Mouse (Mus musculus) left cerebral cortex, postnatal 10 days (tissue): ENCODE results near the gene Mms22l. TPM values are rescaled to one million over a fixed set of nuclear protein-coding genes. Genes with fewer than 3 reads are reported as not detected.
"Not testable (repeated sequence)": the region's sequence is repeated elsewhere in the genome, so short reads cannot be mapped to it uniquely, and the experiment has no call there.

ENCODE experiments used
- DNase-seq, 2 experiments: peaks; one replicate each; pipeline ENCODE4 v3.0.0; 2021 to 2022; ENCODE audit warnings: low spot score in 2 of 2, mixed read lengths in 1 of 2; ENCODE audit errors: extremely low spot score in 1 of 2
- intact Hi-C: fragments of 180-260 bp; cut with DNase I; formaldehyde crosslinking; loops from one replicate; pipeline ENCODE4 v1.15.1; 2025
- total RNA-seq, 2 experiments: library from RNA; stranded (reverse); gene quantifications; 2 replicates each; pipeline ENCODE4 v1.2.3; 2021

The Mms22l gene
- 1 to 10 TPM; 2.4 to 2.8 TPM for total RNA-seq

GRCm38 (mm10) chr4:24496116-24496952, at the start of gene Mms22l:
Gene Mms22l (plus strand): TSS chr4:24496451.
- intact Hi-C loops, result no loop called here
- DNase-seq, result peak; percentile 91 to 97

GRCm38 (mm10) chr4:24484046-24484445, 12.2 kb upstream of the Mms22l start:
- intact Hi-C loops, result not testable (repeated sequence)

GRCm38 (mm10) chr4:24496953-24497319, 685 bp downstream of the Mms22l start:
- intact Hi-C loops, result no loop called here
- DNase-seq, result no peak

More at GRCm38 (mm10) chr4:24484046-24484445, 12.2 kb upstream of the Mms22l start:
- DNase-seq, result not testable (repeated sequence)

GRCm38 (mm10) chr4:24509195-24509594, 12.9 kb downstream of the Mms22l start:
- intact Hi-C loops, result no loop called here
- DNase-seq, result no peak

GRCm38 (mm10) chr4:24536989-24537388, 40.7 kb downstream of the Mms22l start:
- intact Hi-C loops, result no loop called here
- no peak for DNase-seq

GRCm38 (mm10) chr4:24543421-24543820, 47.2 kb downstream of the Mms22l start:
- DNase-seq, result no peak
- intact Hi-C loops, result no loop called here

- intact Hi-C loops, result no loop called here
- DNase-seq, result peak; percentile 65 to 72
These were observed 48.5 kb downstream of the Mms22l start for GRCm38 (mm10) chr4:24544677-24545151.

- intact Hi-C loops, result no loop called here
- no peak for DNase-seq
These were observed 60.0 kb downstream of the Mms22l start for GRCm38 (mm10) chr4:24556116-24556820.

- intact Hi-C loops, result no loop called here
- no peak for DNase-seq
These were observed 60.9 kb downstream of the Mms22l start for GRCm38 (mm10) chr4:24557149-24557548.

- DNase-seq, result no peak
- intact Hi-C loops, result no loop called here
These were observed 71.8 kb downstream of the Mms22l start for GRCm38 (mm10) chr4:24568026-24568425.

GRCm38 (mm10) chr4:24568989-24569556, 72.8 kb downstream of the Mms22l start:
- DNase-seq, result no peak
- intact Hi-C loops, result no loop called here

- DNase-seq, result peak; percentile 79 to 83
- intact Hi-C loops, result loop anchor here (10.0 kb wide), 1 partner anchor 319 kb away; no protein-coding TSS in a partner anchor
These were observed 78.0 kb downstream of the Mms22l start for GRCm38 (mm10) chr4:24574276-24574675.

- intact Hi-C loops, result loop anchor here (10.0 kb wide), 1 partner anchor 323 kb away; no protein-coding TSS in a partner anchor
- no peak for DNase-seq
These were observed 81.3 kb downstream of the Mms22l start for GRCm38 (mm10) chr4:24577594-24577993.

GRCm38 (mm10) chr4:24582295-24582694, 86.0 kb downstream of the Mms22l start:
- DNase-seq, result no peak
- intact Hi-C loops, result no loop called here

- no peak for DNase-seq
- intact Hi-C loops, result no loop called here
These were observed 87.7 kb downstream of the Mms22l start for GRCm38 (mm10) chr4:24583997-24584396.

- DNase-seq, result no peak
- intact Hi-C loops, result no loop called here
These were observed 98.6 kb downstream of the Mms22l start for GRCm38 (mm10) chr4:24594824-24595223.

GRCm38 (mm10) chr4:24596942-24597611, 100.8 kb downstream of the Mms22l start:
- DNase-seq, result no peak
- intact Hi-C loops, result no loop called here

- intact Hi-C loops, result no loop called here
- no peak for DNase-seq
These were observed 102.4 kb downstream of the Mms22l start for GRCm38 (mm10) chr4:24598637-24599036.

- no peak for DNase-seq
- intact Hi-C loops, result no loop called here
These were observed 105.5 kb downstream of the Mms22l start for GRCm38 (mm10) chr4:24601711-24602110.
